Mouse (Mus musculus): Measurements from ENCODE around the gene Kif11. TPM values are rescaled to one million over a fixed set of nuclear protein-coding genes. Genes with fewer than 3 reads are reported as not detected.

Gene Kif11
- polyA plus RNA-seq, 1 experiment = 0.53 TPM

- DNase-seq (ENCODE audit: low read depth) = no peak
Measured at GRCm38 (mm10) chr19:37443631-37444140, 67.5 kb downstream of the Kif11 start.

GRCm38 (mm10) chr19:37448212-37448611 is 72.0 kb downstream of the Kif11 start:
- no peak for DNase-seq (ENCODE audit: low read depth)

- DNase-seq (ENCODE audit: low read depth) = no peak
Measured at GRCm38 (mm10) chr19:37449246-37449645, 73.0 kb downstream of the Kif11 start.

GRCm38 (mm10) chr19:37455528-37455927 is 79.3 kb downstream of the Kif11 start:
- no peak for DNase-seq (ENCODE audit: low read depth)

- no peak for DNase-seq (ENCODE audit: low read depth)
Measured at GRCm38 (mm10) chr19:37455961-37456360, 79.8 kb downstream of the Kif11 start.

GRCm38 (mm10) chr19:37458013-37458412 is 81.8 kb downstream of the Kif11 start:
- DNase-seq (ENCODE audit: low read depth) = no peak

GRCm38 (mm10) chr19:37466403-37466802 is 90.2 kb downstream of the Kif11 start:
- DNase-seq (ENCODE audit: low read depth) = no peak

GRCm38 (mm10) chr19:37466978-37467377 is 90.8 kb downstream of the Kif11 start:
- DNase-seq (ENCODE audit: low read depth) = no peak

- no peak for DNase-seq (ENCODE audit: low read depth)
Measured at GRCm38 (mm10) chr19:37468841-37469566, 92.8 kb downstream of the Kif11 start.

Other genes with a start within 250 kb of the Kif11 start
- 42.1 and 49.1 TPM in 2 replicates for gene March5, start 168.9 kb upstream of the Kif11 start, polyA plus RNA-seq (2012; rRNA removed)
- 8.0 and 11.9 TPM in 2 replicates for gene Cpeb3, start 167.8 kb upstream of the Kif11 start, polyA plus RNA-seq (2012; rRNA removed)
- 37.0 and 38.9 TPM in 2 replicates for gene Ide, start 38.6 kb upstream of the Kif11 start, polyA plus RNA-seq (2012; rRNA removed)
- 2.0 and 3.8 TPM in 2 replicates for gene Hhex, start 58.4 kb downstream of the Kif11 start, polyA plus RNA-seq (2012; rRNA removed)
- 10.3 and 11.2 TPM in 2 replicates for gene Exoc6, start 174.0 kb downstream of the Kif11 start, polyA plus RNA-seq (2012; rRNA removed)

All from gonadal fat pad, adult 2 months (tissue).